Mouse (Mus musculus) spleen, postnatal 36 days (tissue): ENCODE measurements around the gene Fbxo11.

Experiments
- DNase-seq, 2 experiments: peaks; one replicate each; pipeline ENCODE4 v3.0.0; 2022; ENCODE audit warnings: low spot score in 2 of 2, mixed read lengths in 1 of 2

Fbxo11 gene

GRCm38 (mm10) chr17:88065031-88065800, at the start of gene Fbxo11:
Gene Fbxo11, minus strand, starts transcription at chr17:88065291.
- DNase-seq: peak; percentile 46 to 50

- peak; percentile 42 to 49 for DNase-seq
Measured at GRCm38 (mm10) chr17:88113883-88114229, 48.8 kb upstream of the Fbxo11 start.

GRCm38 (mm10) chr17:88113015-88113882, 48.2 kb upstream of the Fbxo11 start:
- DNase-seq: peak; percentile 86 to 88

- DNase-seq: peak; percentile 85 to 86
Measured at GRCm38 (mm10) chr17:88111865-88112645, 47.0 kb upstream of the Fbxo11 start.

- no peak for DNase-seq
Measured at GRCm38 (mm10) chr17:88111081-88111796, 46.1 kb upstream of the Fbxo11 start.

- DNase-seq: peak; percentile 43 to 50
Measured at GRCm38 (mm10) chr17:88107708-88108107, 42.6 kb upstream of the Fbxo11 start.

GRCm38 (mm10) chr17:88106365-88106764, 41.3 kb upstream of the Fbxo11 start:
- DNase-seq: no peak

- no peak for DNase-seq
Measured at GRCm38 (mm10) chr17:88102597-88102996, 37.5 kb upstream of the Fbxo11 start.

- no peak for DNase-seq
Measured at GRCm38 (mm10) chr17:88098181-88098852, 33.2 kb upstream of the Fbxo11 start.

- no peak for DNase-seq
Measured at GRCm38 (mm10) chr17:88097543-88097942, 32.5 kb upstream of the Fbxo11 start.

GRCm38 (mm10) chr17:88096809-88097399, 31.8 kb upstream of the Fbxo11 start:
- peak; percentile 48 to 55 for DNase-seq

GRCm38 (mm10) chr17:88095517-88096198, 30.6 kb upstream of the Fbxo11 start:
- DNase-seq: no peak

- DNase-seq: no peak
Measured at GRCm38 (mm10) chr17:88094327-88094726, 29.2 kb upstream of the Fbxo11 start.

- DNase-seq: no peak
Measured at GRCm38 (mm10) chr17:88093798-88094197, 28.7 kb upstream of the Fbxo11 start.

- DNase-seq: no peak
Measured at GRCm38 (mm10) chr17:88085976-88086375, 20.9 kb upstream of the Fbxo11 start.

- DNase-seq: no peak
Measured at GRCm38 (mm10) chr17:88081446-88081845, 16.4 kb upstream of the Fbxo11 start.

- no peak for DNase-seq
Measured at GRCm38 (mm10) chr17:88079771-88080170, 14.7 kb upstream of the Fbxo11 start.

GRCm38 (mm10) chr17:88072047-88072446, 7.0 kb upstream of the Fbxo11 start:
- DNase-seq: no peak

- no peak for DNase-seq
Measured at GRCm38 (mm10) chr17:88068024-88068719, 3.1 kb upstream of the Fbxo11 start.
